In the genomic region with DNA sequence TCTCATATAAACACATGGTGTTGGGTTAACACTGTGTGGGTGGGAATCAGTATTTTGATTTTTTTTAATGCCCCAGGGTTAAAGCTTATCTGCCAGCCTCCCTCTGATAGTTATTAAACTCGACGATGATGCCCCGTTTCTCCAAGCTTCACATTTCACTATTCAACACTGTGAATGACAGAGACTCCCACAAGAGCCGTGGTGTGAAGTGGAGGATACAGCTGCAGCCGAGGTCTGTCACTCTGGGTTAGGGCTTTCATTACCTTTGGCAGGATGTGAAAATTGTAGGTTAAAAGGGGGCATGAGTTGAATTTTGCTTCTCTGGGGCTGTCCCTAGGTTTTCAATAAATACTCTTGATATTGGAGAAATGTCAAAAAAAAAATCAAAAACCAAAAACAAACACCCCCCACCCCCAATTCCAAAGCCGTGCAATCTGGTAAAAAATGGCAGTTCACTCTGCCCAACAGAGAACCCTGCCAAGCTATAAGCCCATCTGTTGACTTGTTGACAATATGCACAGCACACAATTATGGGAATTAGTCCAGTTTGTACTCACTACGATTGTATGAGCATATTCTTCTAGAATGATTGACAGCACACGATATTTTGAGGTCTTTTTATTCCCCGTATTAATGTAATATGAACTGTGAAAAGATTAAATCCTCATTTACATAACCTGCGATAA, we compare ENCODE assay signal across 31 mouse cellular contexts.
A peak's percentile ranks its signal among the peaks of the same experiment; 100 is the strongest.
DNase-seq lines count a peak whose midpoint lies in the region; ATAC-seq and TF ChIP-seq lines count a peak whose summit lies in the region.
"Had no signal": no experiment of that assay in that cellular context is flagged by ENCODE, and none has a peak within 500 bp of the region (broad histone marks: within the 10 kb centered on the region; RNA-seq: fewer than 3 reads in every experiment).

No protein-coding gene starts in this region.

- H3K27me3 ChIP-seq in heart, embryonic 11.5 days (ENCODE audit: control insufficient read depth, insufficient read depth, low read length): no peaks in the 10 kb centered on the region
- no peaks in the 10 kb centered on the region for H3K27me3 ChIP-seq in midbrain, embryonic 16.5 days (ENCODE audit: control insufficient read depth, insufficient read depth, low read depth, low read length)
- H3K27me3 ChIP-seq: CH12.LX; hindbrain, embryonic 13.5 days; midbrain, embryonic 12.5 days; neural tube, embryonic 12.5 days had no signal

- H3K4me1 ChIP-seq in heart, embryonic 11.5 days (ENCODE audit: control insufficient read depth, insufficient read depth, low read length): peaks cover 2% of the 10 kb centered on the region; the same call in 1 of the 2 replicates
- peaks cover 11% of the 10 kb centered on the region for H3K4me1 ChIP-seq in midbrain, embryonic 16.5 days (ENCODE audit: control insufficient read depth, insufficient read depth, low read length)
- H3K4me1 ChIP-seq: neural tube, embryonic 12.5 days had no signal

- DNase-seq in cerebellum, postnatal 10 days: peak; percentile 53 to 56
- DNase-seq in heart, adult 11 months: peak; percentile 10
- DNase-seq in brain, embryonic 14.5 days (ENCODE audit: low read depth): peak; percentile 84
- no peak for DNase-seq in layer of hippocampus, postnatal 36 days
- DNase-seq: adrenal gland, adult 2 months; adrenal gland, postnatal 36 days; cerebellum, adult 11-12 months; cerebellum, adult 9-11 months; gastrocnemius, postnatal 14 days; heart, postnatal 4 days; kidney, postnatal 14 days; layer of hippocampus, adult 9-11 months; liver; lung, embryonic 14.5 days; lung, postnatal 14 days; right cerebral cortex, adult 18-20 months; spleen, adult 18-20 months; thymus, postnatal 14 days had no signal

- H3K4me3 ChIP-seq in heart, embryonic 11.5 days (ENCODE audit: low read depth, low read length): no peak overlapping the region
- H3K4me3 ChIP-seq in midbrain, embryonic 16.5 days (ENCODE audit: low read depth, low read length): no peak overlapping the region
- H3K4me3 ChIP-seq: erythroblast, embryonic 14.5 days; heart, embryonic 10.5 days; hindbrain, embryonic 13.5 days; midbrain, embryonic 12.5 days; myocyte; neural tube, embryonic 12.5 days had no signal

- TF ChIP-seq CTCF in brain, embryonic 14.5 days (IDR thresholded peaks at IDR 0.05; ENCODE audit: borderline replicate concordance, extremely low read depth, insufficient read depth, insufficient read length): no peak

- TF ChIP-seq POLR2A in brain, embryonic 14.5 days (IDR thresholded peaks at IDR 0.05; ENCODE audit: borderline replicate concordance, extremely low read depth, insufficient read depth, insufficient read length, poor library complexity, severe bottlenecking): no peak

- H3K27ac ChIP-seq in heart, embryonic 11.5 days (ENCODE audit: low read depth, low read length): no peak overlapping the region
- no peak overlapping the region for H3K27ac ChIP-seq in midbrain, embryonic 16.5 days (ENCODE audit: low read length)
- H3K27ac ChIP-seq: heart, embryonic 10.5 days; hindbrain, embryonic 13.5 days; liver, embryonic 14.5 days; midbrain, embryonic 12.5 days; neural tube, embryonic 12.5 days had no signal

- no peak overlapping the region for H3K4me2 ChIP-seq in heart, embryonic 11.5 days
- H3K4me2 ChIP-seq in midbrain, embryonic 16.5 days (ENCODE audit: low read length): no peak overlapping the region
- H3K4me2 ChIP-seq: hindbrain, embryonic 13.5 days; lung, embryonic 14.5 days; midbrain, embryonic 12.5 days; neural tube, embryonic 12.5 days had no signal

- H3K9me3 ChIP-seq in heart, embryonic 11.5 days (replicated peaks; ENCODE audit: control insufficient read depth, low read length): peaks cover 3% of the 10 kb centered on the region; the same call in 1 of the 2 replicates
- H3K9me3 ChIP-seq in midbrain, embryonic 16.5 days (replicated peaks; ENCODE audit: control insufficient read depth, low read length, poor library complexity, severe bottlenecking): no peaks in the 10 kb centered on the region
- H3K9me3 ChIP-seq: hindbrain, embryonic 13.5 days; midbrain, embryonic 12.5 days; neural tube, embryonic 12.5 days had no signal

- H3K36me3 ChIP-seq in heart, embryonic 11.5 days (ENCODE audit: control insufficient read depth, insufficient read depth, low read length): no peaks in the 10 kb centered on the region
- H3K36me3 ChIP-seq in midbrain, embryonic 16.5 days (ENCODE audit: control insufficient read depth, insufficient read depth, low read length): no peaks in the 10 kb centered on the region
- H3K36me3 ChIP-seq: hindbrain, embryonic 13.5 days; midbrain, embryonic 12.5 days; neural tube, embryonic 12.5 days had no signal

- WGBS in heart, embryonic 11.5 days (ENCODE audit: insufficient replicate concordance): 58% methylated on average over 10 of the region's 10 CpGs
- WGBS in midbrain, embryonic 16.5 days: 41% methylated on average over 10 of the region's 10 CpGs

- no peak for ATAC-seq in cerebellum, adult (ENCODE audit: insufficient number of reproducible peaks, low FRiP score, low TSS enrichment)
- no peak for ATAC-seq in heart, embryonic 11.5 days (replicated peaks; ENCODE audit: insufficient number of reproducible peaks, low FRiP score, low TSS enrichment)
- peak; percentile 61; the same call in 1 of the 2 replicates for ATAC-seq in midbrain, embryonic 16.5 days
- ATAC-seq: activated CD4-positive, CD25-positive, alpha-beta regulatory T cell, adult 4 months; intestine, postnatal 0 days had no signal

- H3K9ac ChIP-seq in heart, embryonic 11.5 days (ENCODE audit: low read depth, low read length): no peak overlapping the region
- H3K9ac ChIP-seq in midbrain, embryonic 16.5 days (ENCODE audit: low read depth, low read length): no peak overlapping the region
- H3K9ac ChIP-seq: hindbrain, embryonic 13.5 days; liver, embryonic 14.5 days; lung, embryonic 14.5 days; midbrain, embryonic 12.5 days; neural tube, embryonic 12.5 days had no signal

Comparison
In these comparisons a context has a peak if more than half of its experiments do, and no peak if none do; other contexts are left out.
1. DNase-seq: peak in cerebellum, postnatal 10 days (2 of 2), heart, adult 11 months (single experiment) and brain, embryonic 14.5 days (single experiment); none in layer of hippocampus, postnatal 36 days (0 of 2).